Mouse (Mus musculus): Measurements from ENCODE around the gene Hnrnpa2b1. TPM values are rescaled to one million over a fixed set of nuclear protein-coding genes. Genes with fewer than 3 reads are reported as not detected.

The Hnrnpa2b1 gene
- total RNA-seq, 2 experiments from 2014 or later: 301 to 314 TPM

- no peak for DNase-seq
These were observed 52.3 kb downstream of the Hnrnpa2b1 start for GRCm38 (mm10) chr6:51417306-51417936.

- no peak for DNase-seq
These were observed 53.3 kb downstream of the Hnrnpa2b1 start for GRCm38 (mm10) chr6:51416433-51416832.

Other genes with a start within 250 kb of the Hnrnpa2b1 start
- gene Nfe2l3, start 37.2 kb downstream of the Hnrnpa2b1 start, total RNA-seq (2021): not detected
- 10 to 100 TPM; 40.1 to 41.7 TPM for gene Cbx3, start 466 bp upstream of the Hnrnpa2b1 start, total RNA-seq (2021)
- 1 to 10 TPM; 3.8 TPM for gene Snx10, start 54.0 kb upstream of the Hnrnpa2b1 start, total RNA-seq (2021)

All from gastrocnemius, postnatal 25 days (tissue).